Mouse (Mus musculus) forebrain, embryonic 16.5 days (tissue): ENCODE results near the gene Cdk12. TPM values are rescaled to one million over a fixed set of nuclear protein-coding genes. Genes with fewer than 3 reads are reported as not detected.
"Not testable (repeated sequence)": the region's sequence is repeated elsewhere in the genome, so short reads cannot be mapped to it uniquely, and the experiment has no call there.

Experiments
- ATAC-seq: fragments of 200-750 bp; cut with Nextera tagmentation; 2 replicates; pipeline ENCODE4 v1.8.0; 2017; ENCODE audit warnings: mild to moderate bottlenecking, moderate library complexity
- H3K27ac ChIP-seq: fragments of 300-500 bp; sonication (generic); 2 replicates; pipeline ENCODE4 v1.5.1; 2014; ENCODE audit warnings: low read length, control low read depth
- H3K27me3 ChIP-seq: fragments of 300-500 bp; sonication (generic); replicated peaks from 2 replicates; pipeline ENCODE4 v1.6.1; 2014; ENCODE audit warnings: low read length; ENCODE audit not compliant: control insufficient read depth, insufficient read depth
- H3K36me3 ChIP-seq: fragments of 300-500 bp; sonication (generic); 2 replicates; pipeline ENCODE4 v1.6.1; 2014; ENCODE audit not compliant: control insufficient read depth, insufficient read depth
- H3K4me1 ChIP-seq: fragments of 300-500 bp; sonication (generic); replicated peaks from 2 replicates; pipeline ENCODE4 v1.6.1; 2014; ENCODE audit warnings: low read length; ENCODE audit not compliant: control insufficient read depth, insufficient read depth
- H3K4me2 ChIP-seq: fragments of 300-500 bp; sonication (generic); 2 replicates; pipeline ENCODE4 v1.6.1; 2014; ENCODE audit warnings: mild to moderate bottlenecking, low read length, control low read depth
- H3K4me3 ChIP-seq: fragments of 300-500 bp; sonication (generic); replicated peaks from 2 replicates; pipeline ENCODE4 v1.5.1; 2014; ENCODE audit warnings: mild to moderate bottlenecking, low read length, control low read depth
- H3K9ac ChIP-seq: fragments of 300-500 bp; sonication (generic); replicated peaks from 2 replicates; pipeline ENCODE4 v1.6.1; 2014; ENCODE audit warnings: low read depth, low read length, control low read depth
- H3K9me3 ChIP-seq: fragments of 300-500 bp; sonication (generic); 2 replicates; pipeline ENCODE4 v1.6.1; 2016; ENCODE audit warnings: low read length; ENCODE audit not compliant: control insufficient read depth
- WGBS: fragments of 180-500 bp; shearing (Covaris S2); extraction: QIAGEN DNeasy Blood & Tissue Kit; methylation state at CpG from one replicate; pipeline ENCODE4 v1.1.7; 2014; 5-methylcytosine and 5-hydroxymethylcytosine counted together
- polyA plus RNA-seq: library from polyadenylated mRNA; unstranded; fragments of >200 nt; fragmentation: Nextera tagmentation; extraction: Ambion mirVana; gene quantifications from 2 replicates; pipeline ENCODE4 v1.2.1, GENCODE M21; 2015

The Cdk12 gene
- polyA plus RNA-seq, 1 experiment from 2014 or later = 12.3 TPM

GRCm38 (mm10) chr11:98242910-98243309, 40.1 kb downstream of the Cdk12 start:
- ATAC-seq, H3K27me3 ChIP-seq: not testable (repeated sequence)

DNA sequence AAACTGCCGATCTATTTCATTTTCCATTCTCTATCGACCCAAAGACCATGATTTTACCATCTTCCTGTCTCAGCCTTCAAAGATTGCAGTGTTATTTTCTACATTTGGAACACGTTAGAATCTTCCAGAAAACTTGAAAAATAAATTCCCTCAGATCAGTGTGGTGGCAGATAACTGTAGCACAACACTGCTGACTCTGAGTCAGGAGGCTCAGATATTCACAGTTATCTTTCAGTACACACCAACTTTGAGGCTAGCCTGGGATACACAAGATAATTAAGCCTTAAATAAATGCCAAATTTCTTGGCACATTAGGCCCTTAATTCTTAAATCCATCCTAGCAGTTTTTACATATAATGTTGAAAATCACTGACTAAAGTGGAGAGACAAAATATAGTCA, 41.6 kb downstream of the Cdk12 start:
- H3K4me3 ChIP-seq = no peak overlapping the region
- WGBS = 93% methylated on average over 3 of the region's 3 CpGs
- H3K9me3 ChIP-seq = no peaks in the 10 kb centered on the region
- no peak overlapping the region for H3K27ac ChIP-seq
- no peaks in the 10 kb centered on the region for H3K27me3 ChIP-seq
- H3K4me2 ChIP-seq = no peak overlapping the region
- no peaks in the 10 kb centered on the region for H3K4me1 ChIP-seq
- ATAC-seq = no peak
- H3K9ac ChIP-seq = no peak overlapping the region
- H3K36me3 ChIP-seq = peaks cover 28% of the 10 kb centered on the region

More at GRCm38 (mm10) chr11:98242910-98243309, 40.1 kb downstream of the Cdk12 start:
- not testable (repeated sequence) for H3K4me1 ChIP-seq, H3K27ac ChIP-seq, H3K9me3 ChIP-seq, H3K9ac ChIP-seq, H3K4me2 ChIP-seq, H3K4me3 ChIP-seq
- H3K36me3 ChIP-seq = peaks cover 30% of the 10 kb centered on the region
- WGBS = 78% methylated on average over 3 of the region's 3 CpGs

- H3K27me3 ChIP-seq = no peaks in the 10 kb centered on the region
- ATAC-seq = no peak
Observed at GRCm38 (mm10) chr11:98247325-98247724, 44.5 kb downstream of the Cdk12 start.

DNA sequence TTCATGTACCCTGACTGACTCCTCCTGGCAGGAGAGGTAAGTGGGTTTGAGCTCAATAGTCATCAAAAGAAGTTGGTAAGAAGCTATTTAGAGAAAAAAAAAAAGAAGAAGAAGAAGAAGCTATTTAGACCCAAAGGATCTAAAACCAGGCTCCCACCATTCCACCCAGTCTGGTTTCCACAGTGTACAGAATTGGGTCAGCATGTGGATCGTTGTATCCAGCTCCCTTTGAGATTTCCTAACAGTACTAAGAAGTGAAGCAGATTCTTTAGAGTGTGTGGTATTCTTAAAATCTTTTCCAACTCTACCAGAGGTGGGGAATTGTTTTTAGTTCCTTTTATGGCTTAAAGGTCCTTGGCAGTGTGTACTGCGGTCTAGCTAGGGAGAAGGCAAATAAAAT, 50.9 kb downstream of the Cdk12 start:
- no peak overlapping the region for H3K4me2 ChIP-seq
- no peaks in the 10 kb centered on the region for H3K4me1 ChIP-seq
- H3K36me3 ChIP-seq = peaks cover 6% of the 10 kb centered on the region
- no peak overlapping the region for H3K27ac ChIP-seq
- WGBS = 89% methylated on average over 2 of the region's 2 CpGs
- H3K9me3 ChIP-seq = no peaks in the 10 kb centered on the region
- H3K9ac ChIP-seq = no peak overlapping the region
- ATAC-seq = no peak
- no peaks in the 10 kb centered on the region for H3K27me3 ChIP-seq
- no peak overlapping the region for H3K4me3 ChIP-seq

More at GRCm38 (mm10) chr11:98247325-98247724, 44.5 kb downstream of the Cdk12 start:
- Histone ChIP-seq H3K4me2 (no peak overlapping the region), H3K4me1 (no peaks in the 10 kb centered on the region), H3K36me3 (peaks cover 23% of the 10 kb centered on the region), H3K9ac (no peak overlapping the region), H3K9me3 (no peaks in the 10 kb centered on the region), H3K4me3 (no peak overlapping the region), H3K27ac (no peak overlapping the region)
- WGBS = 84% methylated on average over 1 of the region's 1 CpGs

- no peak for ATAC-seq
- Histone ChIP-seq H3K27ac (peak overlapping the region; percentile 26; the same call in 1 of the 2 replicates), H3K4me2 (no peak overlapping the region), H3K4me3 (no peak overlapping the region), H3K9ac (0 out of 2 replicates have a peak overlapping the region, but pooled peaks have one; percentile 7), H3K9me3 (no peaks in the 10 kb centered on the region), H3K36me3 (peaks cover 2% of the 10 kb centered on the region; the same call in 1 of the 2 replicates), H3K27me3 (no peaks in the 10 kb centered on the region), H3K4me1 (peaks cover 14% of the 10 kb centered on the region)
- 25% methylated on average over 8 of the region's 8 CpGs for WGBS
Observed at GRCm38 (mm10) chr11:98260706-98261479, 58.0 kb downstream of the Cdk12 start.

DNA sequence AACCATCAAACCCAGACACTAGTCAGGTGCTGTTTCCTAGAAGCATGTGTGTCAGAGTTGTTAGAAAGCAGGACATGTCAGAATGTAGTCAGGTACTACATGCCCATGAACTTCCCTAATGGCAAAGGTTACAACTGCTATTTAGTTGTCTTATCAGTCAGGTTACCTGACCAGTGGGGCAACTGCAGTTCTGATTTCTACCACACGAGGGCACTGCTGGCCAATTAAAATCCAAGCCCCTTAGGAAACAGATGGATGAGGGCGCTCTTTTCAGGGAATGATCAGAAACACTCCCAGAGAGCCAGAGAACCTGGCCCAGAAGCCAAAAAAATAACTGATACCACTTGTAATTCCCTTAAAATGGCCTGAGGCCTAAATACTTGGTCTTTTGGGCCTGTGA, 62.2 kb downstream of the Cdk12 start:
- WGBS = 2% methylated on average over 2 of the region's 2 CpGs
- Histone ChIP-seq H3K27me3 (no peaks in the 10 kb centered on the region), H3K4me3 (no peak overlapping the region), H3K9me3 (no peaks in the 10 kb centered on the region), H3K4me2 (no peak overlapping the region), H3K36me3 (peaks cover 2% of the 10 kb centered on the region; the same call in 1 of the 2 replicates), H3K27ac (peak overlapping the region; percentile 86), H3K4me1 (peaks cover 33% of the 10 kb centered on the region), H3K9ac (no peak overlapping the region)
- ATAC-seq = peak; percentile 34; the same call in 1 of the 2 replicates

DNA sequence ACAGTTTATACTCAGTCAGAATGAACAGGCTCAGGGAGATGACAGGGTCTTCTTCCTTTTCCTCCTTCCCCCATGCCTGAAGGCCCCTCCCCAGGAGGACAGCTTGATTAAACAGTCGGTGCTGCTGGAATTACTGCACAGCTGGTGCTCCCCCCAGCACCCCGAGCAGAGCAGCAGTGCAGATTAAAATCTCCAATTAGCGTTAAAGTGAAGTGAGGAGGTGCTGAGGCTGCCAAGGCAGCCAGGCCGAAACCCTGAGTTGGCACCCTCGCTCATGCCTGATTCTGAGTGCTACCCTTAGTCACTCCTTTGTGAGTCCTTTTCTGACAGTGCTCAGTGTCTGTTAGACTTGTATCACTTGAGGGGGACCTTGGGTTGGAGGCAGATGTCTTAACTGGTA, 63.0 kb downstream of the Cdk12 start:
- Histone ChIP-seq H3K36me3 (peaks cover 2% of the 10 kb centered on the region; the same call in 1 of the 2 replicates), H3K4me1 (peaks cover 31% of the 10 kb centered on the region), H3K9me3 (no peaks in the 10 kb centered on the region), H3K9ac (peak overlapping the region; percentile 14), H3K4me2 (no peak overlapping the region), H3K4me3 (no peak overlapping the region), H3K27ac (peak overlapping the region; percentile 86), H3K27me3 (no peaks in the 10 kb centered on the region)
- peak; percentile 43 for ATAC-seq
- 37% methylated on average over 5 of the region's 5 CpGs for WGBS

- H3K4me1 ChIP-seq = peaks cover 30% of the 10 kb centered on the region
- H3K9me3 ChIP-seq = no peaks in the 10 kb centered on the region
- H3K27ac ChIP-seq = peak overlapping the region; percentile 86
- H3K9ac ChIP-seq = 0 out of 2 replicates have a peak overlapping the region, but pooled peaks have one; percentile 2
- no peak overlapping the region for H3K4me3 ChIP-seq
- H3K4me2 ChIP-seq = no peak overlapping the region
- peaks cover 2% of the 10 kb centered on the region; the same call in 1 of the 2 replicates for H3K36me3 ChIP-seq
- no peaks in the 10 kb centered on the region for H3K27me3 ChIP-seq
- WGBS = 33% methylated on average over 6 of the region's 6 CpGs
- peak; percentile 55 for ATAC-seq
Observed at GRCm38 (mm10) chr11:98266699-98267402, 64.0 kb downstream of the Cdk12 start.

GRCm38 (mm10) chr11:98270066-98270465, 67.2 kb downstream of the Cdk12 start:
- Histone ChIP-seq H3K4me2 (no peak overlapping the region), H3K27ac (peak overlapping the region; percentile 14; the same call in 1 of the 2 replicates), H3K9ac (no peak overlapping the region), H3K27me3 (no peaks in the 10 kb centered on the region), H3K36me3 (peaks cover 7% of the 10 kb centered on the region; the same call in 1 of the 2 replicates), H3K4me3 (no peak overlapping the region), H3K4me1 (peaks cover 30% of the 10 kb centered on the region), H3K9me3 (no peaks in the 10 kb centered on the region)
- ATAC-seq = no peak
- 78% methylated on average over 3 of the region's 3 CpGs for WGBS
